Mouse (Mus musculus): ENCODE measurements at regions not wholly inside any gene's neighbourhood (a gene's known extent, or its start where the extent isn't known, plus 50 kb on each side); places are given as distances from the start of the nearest gene placed in this dataset.
"Not testable (repeated sequence)": the region's sequence is repeated elsewhere in the genome, so short reads cannot be mapped to it uniquely, and the experiment has no call there.

DNA sequence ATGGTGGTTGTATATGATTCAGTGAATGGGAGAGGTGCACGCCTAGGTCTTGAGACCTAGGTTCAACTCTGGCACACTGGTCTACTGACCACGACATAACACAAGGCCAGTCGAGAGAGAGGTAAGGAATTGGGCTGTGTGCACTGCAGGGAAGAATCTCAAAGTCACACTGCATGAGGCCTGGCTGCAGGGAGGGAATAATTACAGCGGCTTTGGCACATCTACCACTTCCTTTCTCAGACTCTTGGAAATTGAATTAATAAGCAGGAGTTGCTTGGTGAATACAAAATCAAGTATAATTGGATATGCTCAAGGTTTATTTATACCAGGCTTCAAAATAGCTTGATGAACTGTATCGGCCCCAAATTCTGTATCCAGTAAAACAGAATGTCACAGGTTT lies 93.9 kb upstream of the Vldlr start:
- DNase-seq (ENCODE audit: low spot score), result no peak
- intact Hi-C loops (cut with DNase I), result loop anchor here (5.0 to 10.0 kb wide), 2 partner anchors 92 to 295 kb away; partner anchors contain the start of gene Vldlr

- intact Hi-C loops (cut with DNase I), result loop anchor here (5.0 to 10.0 kb wide), 2 partner anchors 91 to 294 kb away; partner anchors contain the start of gene Vldlr
Observed at GRCm38 (mm10) chr19:27123334-27123733, 93.0 kb upstream of the Vldlr start.

DNA sequence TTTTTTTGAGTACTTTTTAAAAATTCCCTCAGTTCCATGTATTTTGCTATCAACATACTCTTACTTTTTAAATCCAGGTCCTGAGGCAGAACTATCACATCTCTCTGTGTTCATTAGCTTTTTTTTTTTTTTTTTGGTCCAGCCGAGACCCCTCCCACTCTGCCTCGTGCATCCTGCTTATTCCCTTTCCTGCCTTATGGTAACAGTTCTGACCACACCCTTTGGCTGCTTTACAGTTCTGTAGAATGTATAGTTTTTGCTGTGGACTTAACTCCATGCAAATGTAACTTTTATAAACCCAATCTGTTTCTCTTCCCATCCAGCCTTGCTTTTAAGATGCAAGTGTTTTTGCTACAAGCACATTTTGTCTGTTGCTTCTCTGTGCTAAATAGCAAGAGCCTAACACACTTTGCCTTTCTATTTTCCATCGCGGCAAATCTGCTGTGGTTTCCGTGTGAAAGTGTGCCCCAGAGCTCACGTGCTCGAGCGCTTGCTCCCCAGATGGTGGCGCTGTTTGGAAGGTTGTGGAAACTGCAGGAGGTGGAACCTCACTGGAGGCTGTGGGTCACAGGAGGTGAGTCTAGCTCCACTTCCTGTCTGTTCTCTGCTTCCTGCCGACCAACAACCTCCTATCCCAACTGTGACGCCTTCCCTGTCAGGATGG lies 92.3 kb upstream of the Vldlr start:
- DNase-seq (ENCODE audit: low spot score), result peak; percentile 6
- intact Hi-C loops (cut with DNase I), result loop anchor here (5.0 to 10.0 kb wide), 2 partner anchors 91 to 293 kb away; partner anchors contain the start of gene Vldlr

More at GRCm38 (mm10) chr19:27123334-27123733, 93.0 kb upstream of the Vldlr start:
- no peak for DNase-seq (ENCODE audit: low spot score)

GRCm38 (mm10) chr19:27128501-27128900 lies 87.8 kb upstream of the Vldlr start:
- DNase-seq (ENCODE audit: low spot score), result not testable (repeated sequence)
- intact Hi-C loops (cut with DNase I), result loop anchor here (10.0 kb wide), 1 partner anchor 86 kb away; the partner anchor contains the start of gene Vldlr

DNA sequence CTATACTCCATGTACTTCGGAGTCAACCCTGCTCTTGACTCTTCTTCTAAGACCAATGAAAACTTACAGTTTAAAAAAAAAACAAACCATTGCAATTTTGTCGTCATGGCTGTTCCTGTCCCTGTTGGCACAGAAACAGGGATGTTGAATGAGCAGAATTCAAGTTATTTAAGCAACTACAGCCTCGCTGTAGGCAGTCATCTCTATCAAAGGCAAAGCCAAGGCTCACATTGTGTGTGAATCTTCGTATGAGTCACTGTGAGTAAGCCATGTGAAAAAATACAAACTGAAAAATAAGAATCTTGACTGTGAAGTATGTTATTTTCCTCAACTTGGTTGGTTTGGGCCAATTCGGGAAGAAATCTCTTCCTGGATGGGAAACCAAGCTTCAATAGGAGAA lies 81.9 kb upstream of the Vldlr start:
- intact Hi-C loops (cut with DNase I), result no loop called here
- no peak for DNase-seq (ENCODE audit: low spot score)

- intact Hi-C loops (cut with DNase I), result no loop called here
- DNase-seq (ENCODE audit: low spot score), result no peak
Observed at GRCm38 (mm10) chr19:27140892-27141291, 75.4 kb upstream of the Vldlr start.

- no peak for DNase-seq (ENCODE audit: low spot score)
- intact Hi-C loops (cut with DNase I), result no loop called here
Observed at GRCm38 (mm10) chr19:27142181-27142580, 74.1 kb upstream of the Vldlr start.

- intact Hi-C loops (cut with DNase I), result no loop called here
- peak; percentile 2 for DNase-seq (ENCODE audit: low spot score)
Observed at GRCm38 (mm10) chr19:27147404-27147803, 68.9 kb upstream of the Vldlr start.

DNA sequence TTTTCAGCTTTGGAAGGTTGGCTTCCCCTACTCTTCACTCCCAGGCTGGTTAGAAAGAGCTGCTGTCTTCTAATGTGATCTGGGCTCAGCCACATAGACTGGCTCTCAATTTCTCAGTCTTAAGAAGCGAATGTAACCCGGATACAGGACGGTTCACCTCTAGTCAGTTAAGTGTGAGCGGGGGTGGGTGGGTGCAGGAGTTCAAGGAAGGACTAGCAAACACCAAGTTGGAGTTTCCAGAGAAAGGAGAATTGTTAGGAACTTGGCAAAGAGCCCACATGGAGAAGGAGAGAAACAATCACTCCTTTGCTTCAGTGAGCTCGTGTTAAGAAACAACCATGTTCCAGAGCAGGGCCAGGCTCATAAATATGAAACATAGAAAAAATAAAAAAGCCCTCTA lies 68.0 kb upstream of the Vldlr start:
- DNase-seq (ENCODE audit: low spot score), result no peak
- intact Hi-C loops (cut with DNase I), result no loop called here

DNA sequence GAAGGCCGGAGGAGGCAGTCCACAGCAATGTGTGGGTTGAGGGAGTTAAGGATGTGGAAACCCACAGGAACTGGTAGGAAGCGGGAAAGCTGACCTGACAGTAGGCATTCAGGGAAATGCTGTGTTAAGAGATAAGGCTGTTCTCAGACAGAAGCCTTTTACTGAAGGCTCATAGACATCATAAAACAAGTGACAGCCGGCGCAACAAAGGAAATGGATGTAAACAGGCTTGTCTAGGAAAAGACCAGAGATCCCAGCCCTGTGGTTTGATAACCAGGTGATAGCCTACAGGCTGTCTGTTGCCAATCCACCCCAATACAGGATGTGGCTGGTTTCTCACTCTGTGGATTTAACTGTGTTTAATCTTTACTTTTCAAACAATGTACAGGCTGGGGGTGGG lies 66.7 kb upstream of the Vldlr start:
- intact Hi-C loops (cut with DNase I), result no loop called here
- no peak for DNase-seq (ENCODE audit: low spot score)

DNA sequence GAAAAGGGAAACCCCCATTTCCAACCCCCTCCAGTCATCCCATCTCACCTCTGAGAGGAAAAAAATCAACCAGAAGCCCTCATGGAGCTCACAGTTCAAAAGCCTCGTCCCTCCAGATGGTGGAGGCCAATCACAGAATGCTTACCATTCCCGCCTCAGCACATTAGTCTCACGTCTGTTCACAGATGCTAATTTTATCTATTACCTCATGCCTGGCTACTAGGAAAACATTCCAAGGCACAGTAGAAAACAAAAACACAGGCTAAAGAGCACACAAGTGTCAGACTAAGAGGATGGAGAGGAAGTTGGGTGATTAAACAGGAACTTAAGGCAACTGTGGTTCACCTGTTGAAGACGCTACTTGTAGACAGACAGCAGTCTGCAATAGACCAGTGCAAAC lies 54.4 kb upstream of the Vldlr start:
- intact Hi-C loops (cut with DNase I), result loop anchor here (10.0 kb wide), 1 partner anchor 127 kb away; no protein-coding TSS in a partner anchor
- DNase-seq (ENCODE audit: low spot score), result no peak
